Mouse (Mus musculus): ENCODE results near the gene Iqce. TPM values are rescaled to one million over a fixed set of nuclear protein-coding genes. Genes with fewer than 3 reads are reported as not detected.

Gene Iqce
- polyA plus RNA-seq, 1 experiment from 2014 or later, result 24.7 TPM

DNA sequence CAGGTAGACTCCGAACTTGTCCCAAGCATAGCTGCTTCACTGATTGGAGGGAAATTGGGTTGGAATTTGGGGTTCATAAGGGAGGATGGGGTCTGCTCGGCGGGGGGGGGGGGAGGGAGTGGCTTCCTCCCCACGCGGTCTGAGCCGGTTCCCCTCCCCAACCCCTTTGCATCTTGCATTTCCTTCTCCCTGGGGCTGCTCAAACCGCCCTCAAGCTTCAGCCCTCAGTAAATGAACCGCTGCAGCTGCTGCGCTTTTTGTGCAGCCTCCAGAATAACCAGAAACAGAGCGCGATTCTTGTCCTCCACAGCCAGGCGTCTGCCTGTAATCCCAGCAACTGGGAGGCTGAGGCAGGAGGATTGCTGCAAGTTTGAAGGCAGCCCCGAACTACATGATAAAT lies 34.0 kb upstream of the Iqce start:
- H3K36me3 ChIP-seq (ENCODE audit: control insufficient read depth, insufficient read depth, low read length), result no peaks in the 10 kb centered on the region
- no peak overlapping the region for H3K9ac ChIP-seq (replicated peaks; ENCODE audit: low read depth, low read length)
- 16% methylated on average over 12 of the region's 13 CpGs for WGBS
- H3K9me3 ChIP-seq (ENCODE audit: control insufficient read depth, low read depth, low read length), result no peaks in the 10 kb centered on the region
- H3K4me3 ChIP-seq (ENCODE audit: low read depth, low read length), result 0 out of 2 replicates have a peak overlapping the region, but pooled peaks have one; percentile 29
- peaks cover 6% of the 10 kb centered on the region; the same call in 1 of the 2 replicates for H3K27me3 ChIP-seq (ENCODE audit: control insufficient read depth, insufficient read depth, low read length)
- H3K4me2 ChIP-seq (replicated peaks; ENCODE audit: low read depth, low read length), result peak overlapping the region; percentile 55; the same call in 1 of the 2 replicates
- ATAC-seq (ENCODE audit: insufficient number of reproducible peaks, insufficient read depth, low FRiP score, low read depth), result no peak
- H3K27ac ChIP-seq (ENCODE audit: low read length), result no peak overlapping the region
- peaks cover 4% of the 10 kb centered on the region; the same call in 1 of the 2 replicates for H3K4me1 ChIP-seq (ENCODE audit: control insufficient read depth, insufficient read depth, low read length)

DNA sequence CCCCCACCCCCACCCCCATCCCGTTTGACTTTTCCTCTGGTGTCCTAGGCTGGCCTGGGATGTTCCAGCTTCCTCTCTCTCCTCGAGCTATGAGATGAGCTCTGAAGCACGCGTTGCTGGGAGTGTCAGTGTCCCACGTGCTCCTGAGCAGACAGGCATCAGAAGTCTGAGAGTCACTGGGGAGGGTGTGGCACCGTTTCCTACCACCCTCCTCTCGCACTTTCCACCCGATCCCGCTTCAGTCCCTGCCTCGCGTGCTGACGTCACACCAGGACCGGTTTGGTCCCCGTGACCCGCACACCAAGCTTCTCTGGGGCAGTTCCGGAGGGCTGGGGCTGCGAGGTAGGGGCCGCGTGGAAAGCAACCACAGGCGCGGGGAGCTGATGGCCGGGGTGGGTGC lies 33.1 kb upstream of the Iqce start:
- Histone ChIP-seq H3K4me2 (replicated peaks; ENCODE audit: low read depth, low read length) (peak overlapping the region; percentile 55), H3K4me3 (ENCODE audit: low read depth, low read length) (peak overlapping the region; percentile 29), H3K27me3 (ENCODE audit: control insufficient read depth, insufficient read depth, low read length) (peaks cover 6% of the 10 kb centered on the region; the same call in 1 of the 2 replicates), H3K36me3 (ENCODE audit: control insufficient read depth, insufficient read depth, low read length) (no peaks in the 10 kb centered on the region), H3K27ac (ENCODE audit: low read length) (no peak overlapping the region), H3K9me3 (ENCODE audit: control insufficient read depth, low read depth, low read length) (no peaks in the 10 kb centered on the region), H3K9ac (replicated peaks; ENCODE audit: low read depth, low read length) (no peak overlapping the region), H3K4me1 (ENCODE audit: control insufficient read depth, insufficient read depth, low read length) (peaks cover 4% of the 10 kb centered on the region; the same call in 1 of the 2 replicates)
- ATAC-seq (ENCODE audit: insufficient number of reproducible peaks, insufficient read depth, low FRiP score, low read depth), result no peak
- 2% methylated on average over 22 of the region's 22 CpGs for WGBS

DNA sequence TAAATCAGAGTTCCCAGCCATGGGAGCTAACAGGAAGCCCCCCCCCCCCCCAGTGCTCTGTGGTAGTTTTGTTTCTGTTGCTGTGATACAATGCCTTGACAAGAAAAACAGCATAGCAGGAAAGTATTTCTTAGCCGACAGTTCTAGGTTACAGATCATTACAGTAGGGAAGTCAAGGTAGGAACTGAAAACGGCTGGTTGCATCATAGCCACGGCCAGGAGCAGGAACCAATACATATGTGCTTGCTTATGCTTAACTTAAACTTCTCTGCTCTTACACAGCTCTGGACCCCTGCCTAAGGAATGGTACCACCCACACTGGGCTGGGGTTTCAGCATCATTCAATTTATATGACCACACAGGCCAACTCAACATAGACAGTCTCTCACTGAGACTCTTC lies 31.2 kb upstream of the Iqce start:
- Histone ChIP-seq H3K4me3 (ENCODE audit: low read depth, low read length) (no peak overlapping the region), H3K4me1 (ENCODE audit: control insufficient read depth, insufficient read depth, low read length) (peaks cover 4% of the 10 kb centered on the region; the same call in 1 of the 2 replicates), H3K27ac (ENCODE audit: low read length) (no peak overlapping the region), H3K4me2 (replicated peaks; ENCODE audit: low read depth, low read length) (no peak overlapping the region), H3K9me3 (ENCODE audit: control insufficient read depth, low read depth, low read length) (no peaks in the 10 kb centered on the region), H3K36me3 (ENCODE audit: control insufficient read depth, insufficient read depth, low read length) (no peaks in the 10 kb centered on the region), H3K27me3 (ENCODE audit: control insufficient read depth, insufficient read depth, low read length) (peaks cover 6% of the 10 kb centered on the region; the same call in 1 of the 2 replicates), H3K9ac (replicated peaks; ENCODE audit: low read depth, low read length) (no peak overlapping the region)
- ATAC-seq (ENCODE audit: insufficient number of reproducible peaks, insufficient read depth, low FRiP score, low read depth), result no peak
- 72% methylated on average over 3 of the region's 3 CpGs for WGBS

- Histone ChIP-seq H3K36me3 (ENCODE audit: control insufficient read depth, insufficient read depth, low read length) (no peaks in the 10 kb centered on the region), H3K9ac (replicated peaks; ENCODE audit: low read depth, low read length) (no peak overlapping the region), H3K4me3 (ENCODE audit: low read depth, low read length) (no peak overlapping the region), H3K4me1 (ENCODE audit: control insufficient read depth, insufficient read depth, low read length) (peaks cover 4% of the 10 kb centered on the region; the same call in 1 of the 2 replicates), H3K4me2 (replicated peaks; ENCODE audit: low read depth, low read length) (no peak overlapping the region), H3K27me3 (ENCODE audit: control insufficient read depth, insufficient read depth, low read length) (peaks cover 6% of the 10 kb centered on the region; the same call in 1 of the 2 replicates), H3K27ac (ENCODE audit: low read length) (no peak overlapping the region), H3K9me3 (ENCODE audit: control insufficient read depth, low read depth, low read length) (no peaks in the 10 kb centered on the region)
- 59% methylated on average over 4 of the region's 4 CpGs for WGBS
- ATAC-seq (ENCODE audit: insufficient number of reproducible peaks, insufficient read depth, low FRiP score, low read depth), result no peak
Measured at GRCm38 (mm10) chr5:140732195-140732594, 30.0 kb upstream of the Iqce start.

DNA sequence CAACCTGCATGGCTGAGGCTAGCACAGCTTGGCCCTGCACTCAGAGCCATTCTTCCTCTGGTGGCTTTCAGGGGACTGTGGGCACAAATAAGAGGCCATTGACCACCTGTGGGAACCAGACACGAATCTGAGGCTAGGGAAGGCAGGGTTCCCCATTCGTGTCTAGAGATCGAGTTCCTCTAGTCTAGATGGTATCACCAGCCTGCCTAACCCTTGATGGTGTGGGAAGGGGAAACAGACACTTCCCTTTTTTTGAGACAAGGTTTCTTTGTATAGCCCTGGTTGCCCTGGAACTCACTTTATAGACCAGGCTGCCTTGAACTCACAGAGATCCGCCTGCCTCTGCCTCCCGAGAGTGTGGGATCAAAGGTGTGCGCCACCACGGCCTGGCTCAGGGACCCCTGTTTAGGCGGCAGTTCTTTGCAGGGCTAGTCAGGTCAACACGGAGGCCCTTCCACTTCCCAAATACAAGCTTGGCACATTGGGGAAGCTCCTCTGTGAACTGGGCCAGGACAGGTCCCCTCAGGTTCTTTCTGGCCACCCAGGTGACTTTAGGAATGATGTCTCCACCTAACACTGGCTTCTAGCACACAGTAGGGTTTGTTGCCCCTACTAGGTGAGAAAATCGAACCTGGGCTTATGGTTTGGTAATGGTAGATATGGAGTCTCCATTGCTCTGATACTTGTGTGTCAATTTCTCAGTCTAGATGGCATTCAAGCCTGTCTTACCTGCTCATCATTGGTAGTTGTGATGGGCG lies 29.0 kb upstream of the Iqce start:
- 85% methylated on average over 11 of the region's 11 CpGs for WGBS
- no peak overlapping the region for H3K4me3 ChIP-seq (ENCODE audit: low read depth, low read length)
- no peaks in the 10 kb centered on the region for H3K9me3 ChIP-seq (ENCODE audit: control insufficient read depth, low read depth, low read length)
- H3K36me3 ChIP-seq (ENCODE audit: control insufficient read depth, insufficient read depth, low read length), result no peaks in the 10 kb centered on the region
- no peak for ATAC-seq (ENCODE audit: insufficient number of reproducible peaks, insufficient read depth, low FRiP score, low read depth)
- peaks cover 3% of the 10 kb centered on the region; the same call in 1 of the 2 replicates for H3K27me3 ChIP-seq (ENCODE audit: control insufficient read depth, insufficient read depth, low read length)
- H3K4me2 ChIP-seq (replicated peaks; ENCODE audit: low read depth, low read length), result no peak overlapping the region
- peaks cover 4% of the 10 kb centered on the region; the same call in 1 of the 2 replicates for H3K4me1 ChIP-seq (ENCODE audit: control insufficient read depth, insufficient read depth, low read length)
- no peak overlapping the region for H3K9ac ChIP-seq (replicated peaks; ENCODE audit: low read depth, low read length)
- H3K27ac ChIP-seq (ENCODE audit: low read length), result no peak overlapping the region

DNA sequence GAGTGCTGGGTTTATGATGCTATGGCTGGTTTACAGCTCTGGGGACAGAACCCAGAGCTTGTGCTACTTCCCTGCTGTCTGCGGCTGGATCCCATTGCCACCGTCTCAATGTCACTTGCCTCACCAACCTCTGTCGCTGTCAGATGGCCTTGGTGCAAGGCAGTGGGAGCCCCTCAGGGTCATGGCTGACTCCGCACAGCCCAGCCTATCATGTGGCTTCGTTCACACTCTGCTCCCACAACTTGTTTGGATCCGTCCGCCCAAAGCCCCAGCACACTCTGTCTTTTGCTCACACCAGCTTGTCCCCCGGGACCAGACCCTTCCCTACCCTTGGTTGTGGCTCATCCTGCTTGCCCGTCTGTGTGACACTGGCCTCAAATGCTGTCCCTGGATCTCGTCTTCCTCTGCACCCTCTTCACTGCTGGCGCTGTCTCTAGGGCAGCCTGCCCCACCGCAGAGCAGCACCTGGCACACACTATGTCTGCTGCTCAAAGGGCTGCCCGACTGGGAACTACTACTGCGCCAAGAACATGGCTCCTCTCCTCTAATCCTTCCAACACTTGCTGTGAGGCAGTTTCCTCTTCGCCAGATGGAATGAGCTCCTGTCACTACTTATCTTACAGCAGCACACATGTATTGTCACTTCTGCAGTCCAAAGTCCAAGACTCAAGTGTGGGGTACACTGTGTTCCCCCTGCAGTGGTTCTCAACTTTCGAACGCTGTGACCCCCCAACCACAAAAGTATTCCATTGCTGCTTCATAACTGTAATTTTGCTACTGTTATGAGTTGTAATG lies 25.0 kb upstream of the Iqce start:
- no peaks in the 10 kb centered on the region for H3K9me3 ChIP-seq (ENCODE audit: control insufficient read depth, low read depth, low read length)
- no peak overlapping the region for H3K4me2 ChIP-seq (replicated peaks; ENCODE audit: low read depth, low read length)
- no peak overlapping the region for H3K27ac ChIP-seq (ENCODE audit: low read length)
- H3K4me1 ChIP-seq (ENCODE audit: control insufficient read depth, insufficient read depth, low read length), result no peaks in the 10 kb centered on the region
- no peak overlapping the region for H3K4me3 ChIP-seq (ENCODE audit: low read depth, low read length)
- WGBS, result 82% methylated on average over 17 of the region's 17 CpGs
- H3K36me3 ChIP-seq (ENCODE audit: control insufficient read depth, insufficient read depth, low read length), result no peaks in the 10 kb centered on the region
- no peak overlapping the region for H3K9ac ChIP-seq (replicated peaks; ENCODE audit: low read depth, low read length)
- no peak for ATAC-seq (ENCODE audit: insufficient number of reproducible peaks, insufficient read depth, low FRiP score, low read depth)
- no peaks in the 10 kb centered on the region for H3K27me3 ChIP-seq (ENCODE audit: control insufficient read depth, insufficient read depth, low read length)

DNA sequence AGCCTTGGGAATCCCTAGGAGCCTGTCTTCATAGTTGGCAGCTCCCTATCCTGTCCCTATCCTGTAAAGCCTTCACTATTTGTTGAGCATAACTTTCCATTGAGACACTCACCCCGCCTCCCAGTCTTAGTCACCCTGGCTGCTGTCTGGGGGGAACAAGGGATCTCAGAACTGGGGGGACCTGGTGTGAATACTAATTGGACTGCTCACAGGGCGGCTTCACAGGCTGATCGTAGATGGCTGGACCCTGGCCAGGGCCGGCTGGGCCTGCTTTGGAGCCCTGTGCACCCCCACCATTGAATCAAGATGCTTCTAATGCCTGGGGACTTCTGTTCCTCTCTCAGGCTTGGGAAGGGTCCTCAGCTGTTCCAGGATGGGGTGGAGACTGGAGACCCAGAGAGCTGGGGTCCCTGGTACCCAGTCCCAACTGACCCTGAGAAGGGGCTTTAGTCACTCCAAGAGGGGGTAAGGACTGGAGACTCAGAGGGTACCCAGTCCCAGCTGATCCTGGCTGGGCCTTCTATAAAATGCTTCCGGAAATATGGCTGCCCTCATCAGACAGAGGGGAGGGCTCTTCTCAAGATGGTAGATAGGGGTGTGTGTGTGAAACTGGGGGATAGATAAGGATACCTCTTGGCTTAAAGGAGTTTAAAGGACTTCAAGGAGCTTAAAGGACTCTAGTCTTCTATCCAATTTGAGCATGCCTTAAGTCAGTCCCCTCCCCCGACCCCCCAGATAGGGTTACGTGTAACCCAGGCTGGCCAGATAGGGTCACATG lies 24.1 kb upstream of the Iqce start:
- Histone ChIP-seq H3K4me2 (replicated peaks; ENCODE audit: low read depth, low read length) (no peak overlapping the region), H3K9me3 (ENCODE audit: control insufficient read depth, low read depth, low read length) (no peaks in the 10 kb centered on the region), H3K9ac (replicated peaks; ENCODE audit: low read depth, low read length) (no peak overlapping the region), H3K36me3 (ENCODE audit: control insufficient read depth, insufficient read depth, low read length) (no peaks in the 10 kb centered on the region), H3K27ac (ENCODE audit: low read length) (no peak overlapping the region), H3K27me3 (ENCODE audit: control insufficient read depth, insufficient read depth, low read length) (no peaks in the 10 kb centered on the region), H3K4me1 (ENCODE audit: control insufficient read depth, insufficient read depth, low read length) (no peaks in the 10 kb centered on the region), H3K4me3 (ENCODE audit: low read depth, low read length) (no peak overlapping the region)
- ATAC-seq (ENCODE audit: insufficient number of reproducible peaks, insufficient read depth, low FRiP score, low read depth), result no peak
- 74% methylated on average over 7 of the region's 7 CpGs for WGBS

GRCm38 (mm10) chr5:140723822-140724221 lies 21.6 kb upstream of the Iqce start, which contains the start of gene Amz1:
Gene Amz1 (plus strand): TSS chr5:140724127.
- no peak within 1 kb of the TSS for H3K4me2 ChIP-seq (replicated peaks; ENCODE audit: low read depth, low read length)
- peaks cover 2% of the 10 kb centered on the region; the same call in 1 of the 2 replicates for H3K36me3 ChIP-seq (ENCODE audit: control insufficient read depth, insufficient read depth, low read length)
- 82% methylated on average over 13 of the region's 13 CpGs for WGBS
- H3K4me1 ChIP-seq (ENCODE audit: control insufficient read depth, insufficient read depth, low read length), result no peaks in the 10 kb centered on the region
- H3K9ac ChIP-seq (replicated peaks; ENCODE audit: low read depth, low read length), result no peak within 1 kb of the TSS
- H3K4me3 ChIP-seq (ENCODE audit: low read depth, low read length), result no peak within 1 kb of the TSS
- ATAC-seq (ENCODE audit: insufficient number of reproducible peaks, insufficient read depth, low FRiP score, low read depth), result no peak
- no peak within 1 kb of the TSS for H3K27ac ChIP-seq (ENCODE audit: low read length)
- H3K9me3 ChIP-seq (ENCODE audit: control insufficient read depth, low read depth, low read length), result no peaks in the 10 kb centered on the region
- H3K27me3 ChIP-seq (ENCODE audit: control insufficient read depth, insufficient read depth, low read length), result no peaks in the 10 kb centered on the region
